Mouse (Mus musculus) lung, postnatal 14 days (tissue): ENCODE measurements around the gene Gm13285.
"Not testable (repeated sequence)": the region's sequence is repeated elsewhere in the genome, so short reads cannot be mapped to it uniquely, and the experiment has no call there.

Source experiments
- DNase-seq: peaks from one replicate; pipeline ENCODE4 v3.0.0; 2021

Gene Gm13285

DNA sequence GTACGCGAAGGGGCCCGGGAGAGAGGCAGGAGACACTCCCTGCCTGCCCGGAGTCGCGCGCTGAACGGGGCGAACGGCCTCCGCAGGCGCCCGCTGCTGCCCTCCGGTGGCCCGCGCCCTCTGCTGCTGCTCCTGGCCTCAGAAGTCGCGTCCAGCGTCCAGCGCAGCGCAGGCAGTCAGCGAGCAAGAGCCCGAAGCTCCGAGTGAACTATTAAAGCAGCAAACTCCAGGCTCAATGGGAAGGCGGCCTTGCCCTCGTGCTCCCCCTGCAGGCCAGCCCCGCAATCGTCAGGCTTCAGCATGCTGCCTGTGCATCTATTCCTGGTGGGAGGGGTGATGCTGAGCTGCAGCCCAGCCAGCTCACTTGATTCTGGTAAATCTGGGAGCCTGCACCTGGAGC is 2.4 kb upstream of the Gm13285 start, which contains the start of gene Gm13279:
TSS of gene Gm13279 (plus strand) at position 301 of the 400 bp plus-strand sequence.
- DNase-seq = not testable (repeated sequence)

DNA sequence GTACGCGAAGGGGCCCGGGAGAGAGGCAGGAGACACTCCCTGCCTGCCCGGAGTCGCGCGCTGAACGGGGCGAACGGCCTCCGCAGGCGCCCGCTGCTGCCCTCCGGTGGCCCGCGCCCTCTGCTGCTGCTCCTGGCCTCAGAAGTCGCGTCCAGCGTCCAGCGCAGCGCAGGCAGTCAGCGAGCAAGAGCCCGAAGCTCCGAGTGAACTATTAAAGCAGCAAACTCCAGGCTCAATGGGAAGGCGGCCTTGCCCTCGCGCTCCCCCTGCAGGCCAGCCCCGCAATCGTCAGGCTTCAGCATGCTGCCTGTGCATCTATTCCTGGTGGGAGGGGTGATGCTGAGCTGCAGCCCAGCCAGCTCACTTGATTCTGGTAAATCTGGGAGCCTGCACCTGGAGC is 3.5 kb downstream of the Gm13285 start, which contains the start of gene Gm13287:
TSS of gene Gm13287 (plus strand) at position 301 of the 400 bp plus-strand sequence.
- not testable (repeated sequence) for DNase-seq

DNA sequence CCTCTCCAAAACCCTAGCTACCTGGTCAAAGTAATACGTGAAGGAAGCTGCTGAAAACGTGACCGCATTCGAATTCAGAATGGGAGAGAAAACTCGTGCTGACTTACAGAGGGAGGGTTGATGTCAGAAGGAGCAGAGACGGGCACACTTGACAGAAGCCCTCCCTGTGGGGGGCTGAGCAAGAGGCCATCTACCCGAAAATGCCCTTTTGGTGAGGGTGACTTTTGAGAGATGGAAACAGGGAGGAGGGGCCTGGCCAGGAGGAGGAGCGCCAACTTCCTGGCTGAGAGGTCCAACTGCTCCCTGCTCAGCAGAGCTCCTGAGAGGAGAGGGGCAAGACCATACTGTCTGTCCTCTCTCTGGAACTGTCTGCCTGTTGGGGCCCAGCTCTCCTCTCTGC is 5.8 kb downstream of the Gm13285 start, which contains the start of gene Gm13288:
TSS of gene Gm13288 (plus strand) at position 301 of the 400 bp plus-strand sequence.
- DNase-seq = not testable (repeated sequence)

DNA sequence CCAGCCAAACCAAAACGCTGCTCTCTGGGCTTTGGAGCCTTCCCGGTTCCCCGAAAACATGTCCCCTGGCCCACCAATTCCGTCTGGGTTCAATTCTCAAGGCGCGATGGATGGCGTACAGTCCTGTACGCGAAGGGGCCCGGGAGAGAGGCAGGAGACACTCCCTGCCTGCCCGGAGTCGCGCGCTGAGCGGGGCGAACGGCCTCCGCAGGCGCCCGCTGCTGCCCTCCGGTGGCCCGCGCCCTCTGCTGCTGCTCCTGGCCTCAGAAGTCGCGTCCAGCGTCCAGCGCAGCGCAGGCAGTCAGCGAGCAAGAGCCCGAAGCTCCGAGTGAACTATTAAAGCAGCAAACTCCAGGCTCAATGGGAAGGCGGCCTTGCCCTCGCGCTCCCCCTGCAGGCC is 6.3 kb downstream of the Gm13285 start:
- DNase-seq = peak; percentile 34

DNA sequence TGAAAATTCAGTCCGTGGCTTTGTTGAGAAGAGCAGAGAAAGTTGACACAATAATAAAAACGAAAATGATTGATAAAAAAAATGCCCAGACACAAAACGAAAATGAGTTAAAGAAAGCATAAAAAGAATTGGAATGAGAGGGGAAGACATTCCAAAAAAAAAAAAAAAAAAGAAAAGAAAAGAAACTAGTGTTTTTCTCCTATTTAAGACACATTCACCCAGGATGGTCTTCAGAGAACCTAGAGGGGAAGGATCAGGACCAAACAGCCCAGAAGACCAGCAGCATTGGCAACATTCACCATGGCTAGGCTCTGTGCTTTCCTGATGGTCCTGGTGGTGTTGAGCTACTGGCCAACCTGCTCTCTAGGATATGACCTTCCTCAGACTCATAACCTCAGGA is 16.5 kb downstream of the Gm13285 start, which contains the start of gene Ifna7:
TSS of gene Ifna7 (plus strand) at position 301 of the 400 bp plus-strand sequence.
- DNase-seq = no peak

DNA sequence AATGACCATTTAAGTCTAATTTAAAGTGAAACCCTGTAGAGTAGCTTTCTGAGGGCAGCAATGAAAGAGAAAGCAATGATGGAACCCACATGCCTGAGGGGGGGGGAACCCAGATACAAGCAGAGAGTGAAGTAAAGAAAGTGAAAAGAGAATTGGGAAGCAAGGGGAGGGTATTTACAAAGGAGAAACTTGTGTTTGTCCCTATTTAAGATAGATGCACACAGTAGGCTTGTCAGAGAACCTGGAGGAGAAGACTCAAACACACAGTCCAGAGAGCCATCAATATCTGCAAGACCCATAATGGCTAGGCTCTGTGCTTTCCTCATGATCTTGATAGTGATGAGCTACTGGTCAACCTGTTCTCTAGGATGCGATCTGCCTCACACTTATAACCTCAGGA is 20.2 kb downstream of the Gm13285 start, which contains the start of gene Ifna11:
TSS of gene Ifna11 (plus strand) at position 301 of the 400 bp plus-strand sequence.
- no peak for DNase-seq

DNA sequence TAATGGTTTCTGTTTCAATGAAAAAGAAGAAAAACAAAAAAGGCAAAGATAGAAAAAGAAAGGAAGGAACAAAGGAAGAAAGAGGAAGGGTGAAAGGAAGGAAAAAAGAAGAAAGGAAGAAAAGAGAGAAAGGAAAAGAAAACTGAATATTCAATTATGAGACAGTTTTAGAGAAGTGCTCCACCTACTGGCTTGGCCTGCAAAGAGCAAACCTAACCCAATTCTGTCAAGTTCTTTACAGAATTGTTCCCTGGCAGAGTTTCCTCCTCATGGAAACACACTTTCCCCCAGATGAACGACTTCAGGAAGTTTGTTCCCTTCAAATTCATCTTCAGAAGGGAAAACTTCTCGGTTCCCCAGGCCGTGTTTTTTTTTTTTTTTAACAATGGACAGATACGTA is 23.5 kb downstream of the Gm13285 start:
- DNase-seq = no peak

DNA sequence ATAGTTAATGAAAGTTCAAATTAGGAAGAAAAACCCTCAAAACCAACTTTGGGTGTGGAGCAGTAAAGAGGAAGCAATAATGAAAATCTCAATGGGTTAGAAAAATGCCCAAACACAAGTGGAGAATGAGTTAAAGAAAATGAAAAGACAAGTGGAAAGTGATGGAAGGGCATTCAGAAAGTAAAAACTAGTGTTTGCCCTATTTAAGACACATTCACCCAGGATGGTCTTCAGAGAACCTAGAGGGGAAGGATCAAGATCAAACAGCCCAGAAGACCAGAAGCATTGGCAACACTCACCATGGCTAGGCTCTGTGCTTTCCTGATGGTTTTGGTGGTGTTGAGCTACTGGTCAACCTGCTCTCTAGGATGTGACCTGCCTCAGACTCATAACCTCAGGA is 27.7 kb downstream of the Gm13285 start, which contains the start of gene Ifna6:
TSS of gene Ifna6 (plus strand) at position 301 of the 400 bp plus-strand sequence.
- not testable (repeated sequence) for DNase-seq

DNA sequence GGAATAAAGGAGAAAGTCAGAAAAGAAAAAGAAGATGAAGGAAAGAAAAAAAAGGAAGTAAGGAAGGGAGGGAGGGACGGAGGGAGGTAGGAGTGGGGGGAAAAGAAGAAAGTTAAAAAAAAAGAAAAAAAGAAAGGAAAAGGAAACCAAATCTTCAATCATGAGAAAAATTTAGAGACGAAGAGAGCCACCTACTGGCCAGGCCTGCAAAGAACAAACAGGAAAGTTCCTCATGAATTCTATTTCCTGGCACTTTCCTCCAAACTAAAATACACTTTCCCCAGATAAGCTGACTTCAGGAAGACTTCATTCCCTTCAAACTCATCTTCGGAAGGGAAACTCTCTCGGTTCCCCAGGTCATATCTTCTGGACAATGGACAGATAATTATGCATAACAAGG is 31.1 kb downstream of the Gm13285 start:
- DNase-seq = peak; percentile 22

DNA sequence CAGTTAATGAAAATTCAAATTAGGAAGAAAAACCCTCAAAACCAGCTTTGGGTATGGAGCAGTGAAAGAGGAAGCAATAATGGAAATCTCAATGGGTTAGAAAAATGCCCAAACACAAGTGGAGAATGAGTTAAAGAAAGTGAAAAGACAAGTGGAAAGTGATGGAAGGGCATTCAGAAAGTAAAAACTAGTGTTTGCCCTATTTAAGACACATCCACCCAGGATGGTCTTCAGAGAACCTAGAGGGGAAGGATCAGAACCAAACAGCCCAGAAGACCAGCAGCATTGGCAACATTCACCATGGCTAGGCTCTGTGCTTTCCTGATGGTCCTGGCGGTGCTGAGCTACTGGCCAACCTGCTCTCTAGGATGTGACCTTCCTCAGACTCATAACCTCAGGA is 35.8 kb downstream of the Gm13285 start, which contains the start of gene Ifna5:
TSS of gene Ifna5 (plus strand) at position 301 of the 400 bp plus-strand sequence.
- DNase-seq = not testable (repeated sequence)

DNA sequence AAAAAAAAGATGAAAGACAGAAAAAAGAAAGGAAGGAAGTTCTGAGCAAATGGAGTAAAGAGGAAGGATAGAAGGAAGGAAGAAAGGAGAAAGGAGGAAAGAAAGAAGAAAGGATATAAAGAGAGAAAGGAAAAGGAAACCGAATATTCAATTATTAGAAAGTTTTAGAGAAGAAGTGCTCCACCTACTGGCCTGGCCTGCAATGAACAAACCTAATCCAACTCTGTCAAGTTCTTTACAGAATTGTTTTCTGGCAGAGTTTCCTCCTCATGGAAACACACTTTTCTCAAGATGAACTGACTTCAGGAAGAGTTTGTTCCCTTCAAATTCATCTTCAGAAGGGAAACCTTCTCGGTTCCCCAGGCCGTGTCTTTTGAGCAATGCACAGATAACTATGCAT is 39.4 kb downstream of the Gm13285 start:
- peak; percentile 4 for DNase-seq

DNA sequence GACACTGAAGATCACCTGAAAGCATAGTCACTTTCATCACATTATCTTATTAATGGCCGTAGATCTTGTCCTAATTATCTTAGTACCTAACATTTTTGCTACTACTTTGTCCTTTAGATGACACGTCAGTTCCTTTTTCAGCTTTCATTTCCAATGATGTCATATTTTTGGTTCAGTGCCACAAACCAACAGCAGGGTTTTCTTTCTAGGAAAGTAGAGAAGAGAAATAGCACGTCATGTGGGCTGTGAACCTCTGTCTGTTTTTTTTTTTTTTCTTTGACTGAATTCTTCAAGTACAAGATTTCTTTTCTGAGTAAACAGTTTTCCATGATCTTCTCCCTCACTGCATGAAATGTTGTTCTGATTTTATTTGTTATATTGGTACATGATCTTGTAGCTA is 40.6 kb downstream of the Gm13285 start:
- DNase-seq = no peak

DNA sequence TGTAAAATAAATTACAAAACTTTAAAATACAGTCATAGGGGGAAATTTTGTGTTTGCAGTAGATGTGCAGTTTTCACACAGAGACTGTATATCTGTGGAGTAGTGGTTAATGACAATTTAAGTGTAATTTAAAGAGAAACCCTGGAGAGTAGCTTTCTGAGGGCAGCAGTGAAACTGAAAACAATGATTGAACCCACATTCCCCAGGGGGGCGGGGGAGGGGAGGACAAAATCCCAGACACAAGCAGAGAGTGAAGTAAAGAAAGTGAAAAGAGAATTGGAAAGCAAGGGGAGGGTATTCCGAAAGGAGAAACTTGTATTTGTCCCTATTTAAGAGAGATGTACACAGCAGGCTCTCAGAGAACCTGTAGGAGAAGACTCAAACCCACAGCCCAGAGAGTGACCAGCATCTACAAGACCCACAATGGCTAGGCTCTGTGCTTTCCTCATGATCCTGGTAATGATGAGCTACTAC is 42.0 kb downstream of the Gm13285 start, which contains the start of gene Ifna4:
TSS of gene Ifna4 (plus strand) at position 424 of the 474 bp plus-strand sequence.
- DNase-seq = no peak

DNA sequence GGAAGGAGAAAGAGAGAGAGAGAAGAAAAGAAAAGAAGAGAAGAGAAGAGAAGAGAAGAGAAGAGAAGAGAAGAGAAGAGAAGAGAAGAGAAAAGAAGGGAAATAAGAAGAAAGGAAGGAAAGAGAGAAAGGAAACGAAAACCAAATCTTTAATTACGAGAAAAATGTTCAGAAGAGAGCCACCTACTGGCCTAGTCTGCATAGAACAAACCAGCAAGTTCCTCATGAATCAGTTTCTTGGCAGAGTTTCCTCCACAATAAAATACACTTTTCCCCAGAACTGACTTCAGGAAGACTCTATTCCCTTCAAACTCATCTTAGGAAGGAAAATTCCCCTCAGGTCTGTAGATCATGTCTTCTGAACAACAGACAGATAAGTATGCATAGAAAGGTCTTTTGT is 45.9 kb downstream of the Gm13285 start:
- DNase-seq = no peak

DNA sequence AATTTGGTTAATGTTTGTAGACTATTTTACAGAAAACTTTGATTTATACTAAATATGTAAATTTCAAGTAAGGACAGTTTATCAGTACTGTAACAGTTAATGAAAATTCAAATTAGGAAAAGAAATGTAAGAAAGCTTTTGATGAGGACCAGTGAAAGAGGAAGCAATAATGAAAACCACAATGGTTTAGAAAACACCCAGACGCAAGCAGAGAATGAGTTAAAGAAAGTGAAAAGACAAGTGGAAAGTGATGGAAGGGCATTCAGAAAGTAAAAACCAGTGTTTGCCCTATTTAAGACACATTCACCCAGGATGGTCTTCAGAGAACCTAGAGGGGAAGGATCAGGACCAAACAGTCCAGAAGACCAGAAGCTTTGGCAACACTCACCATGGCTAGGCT is 50.2 kb downstream of the Gm13285 start, which contains the start of gene Ifna1:
TSS of gene Ifna1 (plus strand) at position 390 of the 400 bp plus-strand sequence.
- DNase-seq = no peak
